Mouse (Mus musculus) retina, postnatal 1 day (tissue): ENCODE data around the gene Sst.
A peak's percentile ranks its signal among the peaks of the same experiment; 100 is the strongest.
"Not testable (repeated sequence)": the region's sequence is repeated elsewhere in the genome, so short reads cannot be mapped to it uniquely, and the experiment has no call there.

ENCODE experiments used
- DNase-seq: peaks from one replicate; pipeline ENCODE4 v3.0.0-alpha.2; 2012

The Sst gene

DNA sequence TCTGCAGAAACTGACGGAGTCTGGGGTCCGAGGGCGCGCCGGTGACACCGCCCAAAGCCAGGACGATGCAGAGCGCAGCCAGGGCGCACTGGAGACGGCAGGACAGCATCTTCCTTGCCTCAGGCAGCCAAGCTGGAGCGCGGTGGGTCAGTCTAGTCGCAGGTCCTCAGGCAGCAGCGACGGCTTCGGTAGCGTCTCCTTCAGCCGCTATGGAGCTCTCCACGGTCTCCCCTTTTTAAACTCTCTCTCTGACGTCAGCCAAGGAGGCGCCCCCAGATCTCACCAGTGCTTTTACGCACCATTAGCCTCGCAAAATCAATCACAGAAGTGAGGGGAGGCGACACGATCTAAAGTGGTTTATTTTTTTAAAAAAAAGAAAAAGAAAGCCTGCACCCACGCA lies at the start of gene Sst:
TSS of gene Sst (minus strand) at position 323 of the 400 bp plus-strand sequence.
- DNase-seq = no peak

DNA sequence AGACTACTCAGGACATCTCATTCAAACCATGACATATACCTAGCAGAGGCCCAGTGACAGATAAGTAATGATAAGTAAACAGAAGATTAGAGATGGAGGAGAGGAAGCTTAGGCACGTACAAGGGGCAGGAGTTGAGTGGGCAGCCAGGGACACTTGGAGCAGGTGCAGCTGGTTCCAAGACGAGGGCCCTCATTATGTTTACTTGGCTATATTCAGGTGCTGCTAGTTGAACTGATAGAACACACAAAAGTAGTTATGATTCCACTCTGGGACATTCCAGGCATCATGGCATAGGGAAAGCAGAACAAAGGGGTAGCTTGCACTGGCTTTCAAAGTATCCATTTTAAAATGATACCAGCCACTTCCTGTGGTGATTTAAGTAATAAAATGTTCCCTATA lies 43.6 kb upstream of the Sst start:
- DNase-seq = no peak

DNA sequence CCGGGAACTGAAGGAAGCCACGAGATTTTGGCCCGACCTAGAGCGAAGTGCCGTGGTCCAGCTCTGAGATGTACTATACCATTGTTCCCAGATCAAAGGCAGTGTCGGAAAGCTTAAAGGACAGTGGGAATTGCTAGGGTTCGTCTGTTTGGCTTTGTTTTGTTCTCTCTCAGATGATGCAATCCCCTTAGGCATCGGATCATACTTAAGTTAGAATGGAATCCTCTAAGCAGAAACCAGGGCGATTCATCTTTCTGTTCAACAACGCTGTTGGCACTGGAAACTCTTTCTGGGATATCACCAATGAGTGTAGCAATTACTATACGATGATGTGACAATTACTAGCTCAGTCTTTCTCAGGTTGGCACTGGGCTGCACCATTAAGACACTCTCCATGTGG lies 41.5 kb upstream of the Sst start, which contains the start of gene Rtp2:
TSS of gene Rtp2 (minus strand) at position 101 of the 400 bp plus-strand sequence.
- DNase-seq = peak; percentile 14

DNA sequence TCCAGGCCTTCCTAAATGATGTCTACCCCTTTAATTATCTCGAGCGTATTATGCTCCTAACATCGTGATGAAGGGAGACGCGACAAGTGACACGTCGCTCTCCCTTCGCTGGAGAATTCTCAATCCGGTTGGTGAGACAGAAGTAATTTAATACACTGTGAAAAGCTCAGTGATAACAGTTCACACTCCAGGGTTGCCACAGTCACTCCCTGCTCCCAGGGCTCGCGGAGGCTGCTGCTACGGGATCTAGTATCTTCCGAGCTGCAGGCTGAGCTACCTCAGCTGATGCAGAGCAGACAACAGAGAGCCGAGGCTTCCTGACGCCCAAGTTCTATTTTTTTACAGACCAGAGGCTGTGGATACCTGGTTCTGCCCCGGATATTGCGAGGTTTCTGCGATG lies 40.5 kb upstream of the Sst start:
- peak; percentile 21 for DNase-seq

DNA sequence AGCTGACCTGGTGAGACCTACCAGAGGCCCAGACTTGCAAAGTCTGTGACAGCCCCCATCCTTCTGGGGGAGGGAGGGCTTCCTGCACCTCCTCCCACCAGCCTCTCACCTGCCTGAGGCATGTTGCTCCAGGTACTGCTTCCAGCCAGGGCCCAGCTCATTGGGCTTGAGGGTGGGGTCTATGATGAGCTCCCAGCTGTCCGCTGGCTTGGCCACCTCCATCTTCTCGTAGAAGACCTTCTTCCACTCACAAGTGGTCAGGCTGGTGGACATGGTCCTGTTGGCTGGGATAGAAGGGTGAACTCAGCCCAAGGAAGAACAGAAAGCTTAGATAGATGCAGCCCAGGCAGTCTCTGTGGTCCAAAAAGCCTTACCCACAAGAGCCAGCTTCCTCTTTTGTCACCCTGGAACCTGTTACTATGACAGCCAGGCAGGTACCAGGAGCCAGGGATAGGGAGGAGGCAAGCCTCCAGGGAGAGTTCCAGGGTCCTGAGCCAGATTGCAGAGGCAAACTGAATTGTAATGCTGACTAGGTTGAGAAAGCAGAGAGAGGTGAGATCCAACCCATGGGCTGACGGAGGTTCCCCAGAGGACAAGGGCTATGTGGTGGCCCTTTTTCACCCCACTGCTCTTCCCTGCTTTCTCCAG lies 39.8 kb upstream of the Sst start:
- DNase-seq = no peak

DNA sequence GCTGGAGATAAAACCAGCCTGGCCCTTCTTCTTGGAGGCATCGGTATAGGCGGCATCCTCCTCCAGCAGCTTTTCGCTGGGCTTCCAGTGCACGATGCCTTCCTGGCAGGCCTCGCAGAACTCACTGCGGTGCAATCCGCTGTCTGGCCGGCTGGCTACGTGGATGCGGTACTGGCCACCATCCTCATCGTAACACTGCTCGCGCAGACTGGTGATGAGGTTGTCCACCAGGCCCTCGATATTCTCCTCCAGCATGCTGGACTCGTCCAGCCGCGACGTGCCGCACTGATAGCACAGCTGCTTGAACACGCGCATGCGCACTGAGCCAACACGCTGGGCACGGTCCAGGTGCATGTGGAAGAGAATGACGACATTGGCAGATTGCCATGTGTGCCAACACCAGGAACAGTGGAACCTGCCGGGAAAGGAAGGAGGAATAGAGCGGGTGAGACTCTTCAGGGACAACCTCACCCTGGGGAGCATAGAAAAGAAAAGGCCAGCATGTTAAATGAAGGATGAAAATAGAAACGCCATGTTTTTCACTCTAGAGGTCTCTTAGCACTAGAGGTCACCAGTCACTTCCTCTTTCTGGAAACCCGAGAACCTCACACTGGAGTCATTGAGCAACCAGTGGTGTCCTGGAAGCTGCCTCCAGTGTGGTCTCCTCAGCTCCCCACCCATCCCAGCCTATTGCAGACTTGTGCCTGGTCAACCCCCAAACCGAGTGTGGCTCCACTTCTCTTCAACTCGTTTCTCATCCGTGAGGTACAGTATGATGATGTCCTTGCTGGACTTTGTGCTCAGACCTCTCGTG lies 36.8 kb upstream of the Sst start:
- no peak for DNase-seq

DNA sequence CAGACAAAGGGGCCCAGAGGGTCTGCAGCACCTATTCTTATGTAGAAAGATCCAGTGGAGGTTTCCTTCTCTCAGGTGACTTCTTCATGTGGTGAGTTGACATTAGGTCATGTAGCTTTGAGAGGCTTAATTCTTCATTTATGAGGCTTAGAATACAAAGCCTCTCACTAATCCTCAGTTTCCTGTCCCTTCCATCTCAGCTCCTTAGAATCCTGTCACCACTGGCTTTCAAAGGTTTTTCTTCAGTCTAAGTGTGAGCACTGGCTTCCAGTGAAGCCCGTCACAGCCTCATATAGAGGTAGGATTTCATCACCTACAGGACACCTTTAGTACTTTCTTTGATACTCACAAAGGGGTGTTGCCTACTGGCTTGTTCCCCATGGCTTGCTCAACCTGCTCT lies 32.1 kb upstream of the Sst start:
- no peak for DNase-seq

DNA sequence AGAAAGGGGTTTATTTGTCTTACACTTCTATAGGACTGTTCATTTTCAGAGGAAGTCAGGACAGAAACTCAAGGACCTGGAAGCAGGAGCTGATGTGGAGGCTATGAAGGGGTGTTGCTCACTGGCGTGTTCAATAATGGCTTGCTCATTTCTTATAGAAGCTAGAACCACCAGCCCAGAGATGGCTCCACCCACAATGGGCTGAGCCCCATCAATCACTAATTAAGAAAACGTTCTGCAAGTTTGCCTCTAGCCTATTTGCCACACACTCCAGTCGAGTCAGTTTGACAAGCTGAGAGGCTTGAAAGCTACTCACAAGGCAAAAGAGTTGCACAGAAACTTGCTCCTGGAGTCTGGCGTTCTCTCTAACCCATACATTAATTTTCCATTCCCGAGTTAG lies 30.9 kb upstream of the Sst start:
- no peak for DNase-seq

DNA sequence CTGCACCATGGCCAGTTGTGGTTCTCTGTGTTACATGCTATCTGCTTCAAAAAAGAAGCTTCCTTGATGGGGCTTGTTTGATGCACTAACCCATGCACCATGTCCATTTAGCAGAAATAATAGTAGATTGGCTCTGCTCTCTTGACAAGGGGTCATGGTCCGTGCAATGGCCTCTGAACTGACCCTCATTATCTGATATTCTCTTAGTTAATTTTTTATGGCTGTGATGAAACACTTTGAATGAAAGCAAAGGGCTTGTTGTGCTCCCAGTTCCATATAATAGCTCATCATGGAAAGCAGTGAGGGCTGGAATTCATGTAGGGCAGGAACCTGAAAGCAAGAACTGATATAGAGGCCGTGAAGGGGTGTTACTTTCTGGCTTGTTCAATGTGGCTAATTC lies 28.7 kb upstream of the Sst start:
- DNase-seq = no peak

DNA sequence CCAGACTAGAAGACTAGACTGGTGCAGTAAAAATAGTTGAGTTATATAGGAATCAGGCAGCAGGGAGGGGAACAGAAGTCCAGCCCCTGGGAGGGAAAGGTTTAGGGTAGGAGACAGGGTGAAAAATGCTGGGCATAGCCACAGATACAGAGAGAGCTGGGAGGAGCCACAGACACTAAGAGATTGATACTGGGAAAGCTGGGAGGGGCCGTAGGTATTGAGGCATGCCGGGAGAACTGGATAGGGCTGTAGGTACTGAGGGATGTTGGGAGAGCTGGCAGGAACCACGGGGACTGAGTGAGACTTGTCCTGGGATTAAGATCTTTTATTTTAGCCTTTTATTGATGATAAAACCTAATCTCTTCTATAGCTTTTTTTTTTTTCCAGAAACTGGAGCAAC lies 22.6 kb upstream of the Sst start:
- DNase-seq = no peak

DNA sequence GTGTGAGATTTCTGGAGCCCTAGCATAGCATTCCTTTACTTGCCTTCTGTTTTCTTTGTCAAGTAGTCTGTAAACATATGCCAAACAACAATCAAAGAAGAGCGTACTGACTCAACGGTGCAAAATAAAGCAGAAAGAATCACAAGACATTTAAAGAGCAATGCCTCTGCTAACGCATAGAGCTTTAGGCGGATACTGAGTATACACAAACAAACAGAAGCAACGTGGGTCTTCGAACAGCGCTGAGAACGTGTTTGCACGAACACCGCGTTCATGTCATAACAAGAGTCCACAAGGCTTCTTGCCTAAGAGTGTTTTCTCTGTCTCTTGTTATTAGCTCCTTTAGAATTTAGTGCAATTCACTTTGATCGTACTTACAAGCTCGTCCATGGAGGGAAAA lies 22.0 kb upstream of the Sst start:
- DNase-seq = no peak

DNA sequence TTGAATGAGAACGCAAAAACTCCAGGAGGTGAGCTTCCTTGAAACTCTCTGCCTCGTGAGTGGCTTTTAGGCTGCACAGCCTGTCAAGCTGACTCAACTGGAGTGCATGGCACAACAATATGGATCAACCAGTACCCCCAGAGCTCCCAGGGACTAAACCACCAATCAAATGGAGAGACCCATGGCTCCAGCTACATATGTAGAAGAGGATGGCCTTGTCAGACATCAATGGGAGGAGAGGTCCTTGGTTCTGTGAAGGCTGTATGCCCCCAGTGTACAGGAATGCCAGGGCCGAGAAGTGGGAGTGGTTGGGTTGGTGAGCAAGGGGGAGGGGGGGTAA lies 18.2 kb upstream of the Sst start:
- DNase-seq = not testable (repeated sequence)

DNA sequence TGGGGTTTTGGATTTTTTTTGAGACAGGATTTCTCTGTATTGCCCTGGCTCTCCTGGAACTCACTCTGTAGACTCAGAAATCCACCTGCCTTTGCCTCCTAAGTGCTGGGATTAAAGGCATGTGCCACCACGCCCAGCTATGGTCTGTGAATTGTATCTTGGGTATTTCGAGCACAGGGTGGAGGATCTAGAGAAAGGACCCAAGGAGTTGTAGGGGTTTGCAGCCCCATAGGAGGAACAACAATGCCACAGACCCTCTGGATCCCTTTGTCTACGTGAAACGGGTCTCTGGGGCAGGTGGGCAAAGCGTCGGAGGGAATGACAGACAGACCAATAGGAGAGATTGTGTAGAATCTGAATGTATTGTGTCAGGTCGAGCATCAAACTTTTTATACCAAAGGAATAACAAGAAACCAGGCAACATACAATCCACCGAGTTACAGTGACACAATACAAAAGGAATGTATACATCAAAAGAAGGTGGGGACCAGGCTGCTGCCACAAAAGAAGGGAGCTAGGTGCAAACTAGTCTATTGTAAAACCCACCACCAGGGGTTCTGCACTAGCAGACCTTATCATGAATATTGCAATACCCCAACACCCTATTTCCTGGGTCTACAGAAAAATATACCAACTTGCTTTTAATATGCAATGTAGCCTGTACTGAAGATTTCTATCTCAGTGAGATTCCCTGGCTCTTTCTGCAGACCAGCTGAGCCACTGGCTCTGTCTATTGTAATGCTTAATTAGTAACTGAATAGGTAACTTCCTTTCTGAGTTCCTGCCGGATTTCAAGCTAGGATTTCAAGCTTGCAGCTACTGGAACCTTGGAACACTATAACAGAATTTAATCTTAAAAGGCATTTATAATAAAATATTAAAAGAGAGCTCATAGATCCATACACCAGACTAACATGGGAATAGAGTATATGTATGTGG lies 17.6 kb upstream of the Sst start:
- DNase-seq = not testable (repeated sequence)

DNA sequence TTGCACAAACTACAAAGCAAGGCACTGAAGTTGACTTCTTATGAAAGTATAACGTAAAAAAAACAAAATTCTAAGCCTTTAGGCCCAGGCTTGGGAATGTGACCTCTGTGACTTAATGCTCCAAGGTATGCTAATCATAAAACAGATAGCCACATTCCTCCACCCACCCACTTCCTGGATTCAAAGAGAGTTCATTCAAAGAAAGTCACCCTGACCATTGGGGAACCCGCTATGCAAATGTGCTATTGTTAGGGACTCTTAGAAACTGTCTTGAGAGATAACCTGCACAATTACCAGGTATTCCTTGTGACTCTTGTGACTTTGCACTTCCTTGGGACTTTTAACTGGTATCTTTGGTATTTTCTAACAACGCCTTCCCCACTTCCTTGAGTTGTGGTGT lies 15.8 kb upstream of the Sst start:
- DNase-seq = not testable (repeated sequence)

DNA sequence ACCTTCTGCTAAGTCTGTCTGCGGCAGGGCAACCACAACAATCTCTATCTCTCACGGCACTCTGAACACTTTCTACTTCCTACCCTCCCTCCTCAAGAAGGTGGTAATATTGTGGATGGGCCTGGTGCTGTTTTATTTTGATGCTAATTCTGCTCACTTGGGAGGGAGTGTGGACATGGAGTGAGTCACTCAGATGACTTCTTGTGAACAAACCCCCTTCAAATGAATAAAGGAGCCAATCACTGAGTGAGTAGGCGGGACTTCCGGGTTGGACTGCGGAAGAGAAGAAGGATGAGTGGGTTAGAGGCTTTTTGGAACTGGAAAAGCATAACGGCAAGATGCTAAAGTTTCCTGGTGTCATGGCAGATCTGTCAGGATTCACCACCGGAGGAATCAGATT lies 10.7 kb upstream of the Sst start:
- no peak for DNase-seq

DNA sequence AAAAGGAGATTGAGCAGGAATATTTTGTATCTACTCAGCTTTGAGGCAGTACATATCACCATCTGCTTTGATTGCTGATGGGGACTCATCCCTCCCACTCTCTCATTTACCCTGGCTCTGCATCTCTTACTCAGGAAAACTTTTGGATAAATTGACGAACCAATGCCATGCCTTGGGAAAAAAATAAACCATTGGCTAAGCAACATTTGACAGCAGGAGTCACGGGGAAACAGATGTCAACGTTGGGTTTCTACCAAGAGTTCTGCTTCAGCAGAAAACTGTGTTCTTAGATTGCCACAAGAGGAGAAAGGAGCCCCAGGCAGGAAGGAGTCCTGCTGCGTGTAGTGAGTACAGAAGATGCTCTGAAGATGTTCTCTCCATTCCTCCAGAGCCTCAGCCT lies 9.3 kb upstream of the Sst start:
- no peak for DNase-seq

DNA sequence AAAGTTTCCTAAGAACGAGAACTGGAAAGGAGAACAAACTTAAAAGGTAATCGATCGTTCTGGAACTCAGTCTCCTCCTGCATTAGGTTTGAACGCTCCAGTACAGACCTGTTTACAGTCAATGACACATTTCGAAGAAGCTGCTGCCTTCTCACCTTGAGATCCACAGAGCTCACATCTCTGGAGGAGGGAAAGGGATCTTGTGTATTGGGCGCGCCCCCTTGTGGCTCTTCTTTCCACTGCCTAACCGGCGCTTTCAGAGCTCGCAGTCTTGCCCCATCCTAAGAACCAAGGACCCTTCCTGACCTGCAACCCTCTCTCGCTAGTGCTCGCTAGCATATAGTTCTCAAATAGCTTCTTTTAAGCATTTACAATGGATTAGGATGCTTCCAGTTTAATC lies 8.1 kb upstream of the Sst start:
- peak; percentile 86 for DNase-seq

DNA sequence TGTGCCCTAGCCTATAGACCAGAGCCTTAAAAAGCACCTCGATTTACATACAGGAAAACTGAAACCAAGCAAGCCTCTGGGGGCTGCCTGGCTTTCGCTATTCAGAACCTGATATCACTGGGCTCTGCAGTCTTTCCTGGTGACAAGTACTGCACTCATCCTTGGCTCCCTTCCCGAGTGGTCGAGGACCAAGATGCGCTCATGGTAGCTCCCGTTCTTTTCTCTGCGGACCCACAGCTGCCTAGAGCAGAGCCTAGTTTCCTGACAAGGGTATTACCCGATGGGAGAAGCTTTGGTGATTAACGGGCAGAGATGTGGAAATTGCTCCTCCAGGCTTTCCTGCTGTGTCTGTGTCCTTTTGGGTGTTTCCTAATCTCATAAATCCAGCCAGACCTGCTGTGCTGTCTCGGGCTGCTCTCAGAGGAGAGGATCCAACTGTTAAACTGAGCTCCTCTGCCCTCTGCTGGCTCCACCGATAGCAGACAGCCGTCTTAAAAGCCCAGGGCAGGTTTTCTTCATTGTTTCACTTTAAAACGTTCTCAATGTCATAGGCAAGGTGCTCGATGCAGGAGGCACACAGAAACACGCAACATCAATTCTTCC lies 7.3 kb upstream of the Sst start:
- DNase-seq = peak; percentile 85

DNA sequence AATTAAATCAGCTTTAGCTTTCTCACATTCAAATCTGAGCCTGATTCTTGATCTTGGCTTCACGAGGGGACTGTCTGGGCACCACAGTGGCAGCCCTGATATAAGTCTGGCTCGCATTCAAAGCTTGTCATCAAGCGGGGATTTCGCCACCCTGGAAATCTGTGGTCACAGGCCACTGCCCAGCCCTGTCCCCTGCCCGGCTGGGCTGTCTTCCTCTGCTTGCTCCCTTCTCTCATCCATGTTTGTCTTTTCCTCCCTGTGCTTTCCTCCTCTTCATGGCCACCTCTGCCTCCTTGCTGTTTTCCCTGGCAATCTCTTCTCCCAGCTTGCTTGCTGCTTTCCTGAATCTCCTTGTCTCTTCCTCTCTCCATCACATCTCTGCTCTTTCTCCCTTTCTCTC lies 6.7 kb upstream of the Sst start:
- no peak for DNase-seq

DNA sequence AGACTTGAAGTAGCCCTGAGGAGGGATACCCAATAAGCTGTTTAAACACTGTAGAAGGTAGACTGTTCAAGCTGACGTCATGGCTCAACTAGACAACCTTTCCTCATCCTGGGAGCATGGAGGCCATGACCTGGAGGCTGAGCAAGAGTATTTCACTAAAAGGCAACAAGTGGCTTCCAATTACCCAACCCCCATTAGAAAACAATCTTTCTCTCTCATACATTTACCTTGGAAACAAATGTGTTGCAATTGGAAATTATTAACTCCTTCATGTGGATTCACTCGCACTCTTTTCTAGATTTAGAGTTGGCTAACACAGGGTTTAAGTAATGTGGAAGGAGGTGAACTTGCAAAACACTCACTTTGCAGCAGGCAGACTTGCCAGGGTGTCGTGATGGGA lies 4.4 kb upstream of the Sst start:
- DNase-seq = no peak

DNA sequence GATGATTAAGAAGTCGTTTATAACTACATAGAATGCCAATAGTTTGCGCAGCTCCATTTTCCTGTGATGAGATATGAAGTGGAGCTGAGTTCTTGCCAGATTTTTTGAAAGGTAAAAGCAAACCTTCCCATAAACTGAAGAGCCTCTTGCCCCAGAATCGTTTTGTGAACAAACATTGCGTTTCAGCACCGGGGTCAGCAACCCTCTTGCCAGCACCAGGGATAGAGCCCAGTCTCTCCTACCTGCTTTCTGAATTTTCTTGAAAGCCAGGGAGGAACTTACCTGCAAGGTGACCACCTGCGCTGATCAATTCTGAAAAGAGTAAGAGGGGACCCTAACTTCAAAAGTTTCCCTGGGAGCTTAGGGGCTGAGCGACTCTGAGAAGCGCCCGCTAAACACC lies 607 bp downstream of the Sst start:
- no peak for DNase-seq

DNA sequence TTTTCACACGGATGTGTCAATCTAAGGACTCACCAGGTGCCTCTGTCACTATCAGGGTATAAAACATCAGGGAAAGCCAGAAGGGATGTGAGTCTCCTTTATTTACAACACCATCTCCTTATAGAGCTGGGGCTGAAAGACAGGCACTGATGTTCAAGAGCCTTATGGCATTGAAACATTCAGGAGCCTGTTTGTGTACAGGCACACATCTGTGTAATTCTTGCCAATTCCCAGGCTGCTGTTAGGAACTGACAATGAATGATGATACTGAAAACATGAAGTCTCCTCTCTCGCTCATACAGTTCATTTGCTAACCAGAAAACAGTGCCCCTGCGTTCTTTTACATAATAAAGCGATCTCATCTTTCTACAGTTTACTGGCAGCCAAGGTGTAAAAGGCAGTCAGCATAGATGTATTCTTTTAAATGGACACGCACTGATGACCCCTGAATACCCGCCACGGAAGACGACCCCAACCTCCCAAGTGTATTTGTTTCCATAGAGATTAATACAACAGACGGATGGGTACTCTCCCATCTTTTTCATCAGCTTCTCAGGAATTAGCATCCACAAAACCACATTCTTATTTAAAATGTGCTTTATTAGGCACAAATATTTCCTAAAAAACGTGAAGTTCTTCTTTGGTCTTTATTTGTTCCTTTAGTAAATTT lies 2.7 kb downstream of the Sst start:
- no peak for DNase-seq

DNA sequence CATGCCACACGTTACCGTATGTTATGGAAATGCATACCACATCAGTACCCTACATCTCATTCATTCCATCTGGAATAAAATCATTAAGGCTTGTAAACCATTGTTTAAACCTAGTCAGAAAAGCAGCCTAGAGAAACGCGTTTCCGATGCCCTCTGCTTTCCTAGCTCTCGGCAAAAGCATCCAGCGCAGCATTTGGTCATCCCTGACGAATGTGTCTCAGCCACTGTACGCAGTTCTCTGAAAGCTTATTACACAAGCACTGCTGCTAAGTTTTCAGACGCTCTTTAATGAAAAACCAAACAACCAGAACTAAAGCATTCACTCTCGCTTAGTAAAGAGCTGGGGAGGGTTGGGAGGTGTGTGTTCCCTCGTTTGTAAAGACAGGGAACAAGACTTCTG lies 5.7 kb downstream of the Sst start:
- DNase-seq = no peak
